Mouse (Mus musculus): ENCODE measurements at regions not wholly inside any gene's neighbourhood (a gene's known extent, or its start where the extent isn't known, plus 50 kb on each side); places are given as distances from the start of the nearest gene placed in this dataset.

- ATAC-seq (replicated peaks; ENCODE audit: low FRiP score, low read depth), result no peak
Measured at GRCm38 (mm10) chr12:93416381-93416780, 1567.4 kb upstream of the Sel1l start.

GRCm38 (mm10) chr12:93415791-93416190 is 1566.8 kb upstream of the Sel1l start:
- H3K4me1 ChIP-seq (replicated peaks; ENCODE audit: insufficient read depth, low read length), result no peaks in the 10 kb centered on the region
- TF ChIP-seq CTCF (IDR thresholded peaks at IDR 0.05; ENCODE audit: low read depth), result no peak
- ATAC-seq (replicated peaks; ENCODE audit: low FRiP score, low read depth) (no peak), DNase-seq (ENCODE audit: low spot score) (peak; percentile 1)
- H3K9ac ChIP-seq (ENCODE audit: low read depth, low read length), result no peak overlapping the region
- H3K4me2 ChIP-seq (ENCODE audit: low read length), result no peak overlapping the region
- H3K36me3 ChIP-seq (ENCODE audit: insufficient read depth, low read length), result no peaks in the 10 kb centered on the region
- H3K9me3 ChIP-seq (replicated peaks; ENCODE audit: low read length), result no peaks in the 10 kb centered on the region
- WGBS, result 58% methylated on average over 1 of the region's 1 CpGs
- no peak overlapping the region for H3K27ac ChIP-seq
- no peak overlapping the region for H3K4me3 ChIP-seq (replicated peaks; ENCODE audit: low read depth, low read length)
- H3K27me3 ChIP-seq (ENCODE audit: insufficient read depth, low read length), result no peaks in the 10 kb centered on the region

More at GRCm38 (mm10) chr12:93416381-93416780, 1567.4 kb upstream of the Sel1l start:
- H3K9me3 ChIP-seq (replicated peaks; ENCODE audit: low read length), result no peaks in the 10 kb centered on the region
- H3K9ac ChIP-seq (ENCODE audit: low read depth, low read length), result no peak overlapping the region
- no peak for DNase-seq (ENCODE audit: low spot score)
- H3K4me1 ChIP-seq (replicated peaks; ENCODE audit: insufficient read depth, low read length), result no peaks in the 10 kb centered on the region
- H3K27ac ChIP-seq, result no peak overlapping the region
- 63% methylated on average over 6 of the region's 6 CpGs for WGBS
- H3K27me3 ChIP-seq (ENCODE audit: insufficient read depth, low read length), result no peaks in the 10 kb centered on the region
- no peak for TF ChIP-seq CTCF (IDR thresholded peaks at IDR 0.05; ENCODE audit: low read depth)
- no peak overlapping the region for H3K4me2 ChIP-seq (ENCODE audit: low read length)
- H3K36me3 ChIP-seq (ENCODE audit: insufficient read depth, low read length), result no peaks in the 10 kb centered on the region
- H3K4me3 ChIP-seq (replicated peaks; ENCODE audit: low read depth, low read length), result no peak overlapping the region

- H3K27me3 ChIP-seq (ENCODE audit: insufficient read depth, low read length), result no peaks in the 10 kb centered on the region
- H3K9me3 ChIP-seq (replicated peaks; ENCODE audit: low read length), result no peaks in the 10 kb centered on the region
- no peak for ATAC-seq (replicated peaks; ENCODE audit: low FRiP score, low read depth)
- no peak overlapping the region for H3K4me3 ChIP-seq (replicated peaks; ENCODE audit: low read depth, low read length)
- H3K4me2 ChIP-seq (ENCODE audit: low read length), result no peak overlapping the region
- no peaks in the 10 kb centered on the region for H3K4me1 ChIP-seq (replicated peaks; ENCODE audit: insufficient read depth, low read length)
- no peak overlapping the region for H3K9ac ChIP-seq (ENCODE audit: low read depth, low read length)
- WGBS, result 25% methylated on average over 2 of the region's 2 CpGs
- H3K27ac ChIP-seq, result no peak overlapping the region
- H3K36me3 ChIP-seq (ENCODE audit: insufficient read depth, low read length), result no peaks in the 10 kb centered on the region
- DNase-seq (ENCODE audit: low spot score), result peak; percentile 6
- TF ChIP-seq CTCF (IDR thresholded peaks at IDR 0.05; ENCODE audit: low read depth), result no peak
Measured at GRCm38 (mm10) chr12:93385578-93385977, 1536.6 kb upstream of the Sel1l start.

- H3K27me3 ChIP-seq (ENCODE audit: insufficient read depth, low read length), result no peaks in the 10 kb centered on the region
Measured at GRCm38 (mm10) chr12:93342933-93343332, 1494.0 kb upstream of the Sel1l start.

GRCm38 (mm10) chr12:93342525-93342924 is 1493.6 kb upstream of the Sel1l start:
- Histone ChIP-seq H3K4me3 (replicated peaks; ENCODE audit: low read depth, low read length) (no peak overlapping the region), H3K27ac (no peak overlapping the region), H3K9me3 (replicated peaks; ENCODE audit: low read length) (no peaks in the 10 kb centered on the region), H3K4me1 (replicated peaks; ENCODE audit: insufficient read depth, low read length) (no peaks in the 10 kb centered on the region), H3K36me3 (ENCODE audit: insufficient read depth, low read length) (no peaks in the 10 kb centered on the region), H3K9ac (ENCODE audit: low read depth, low read length) (no peak overlapping the region), H3K27me3 (ENCODE audit: insufficient read depth, low read length) (no peaks in the 10 kb centered on the region), H3K4me2 (ENCODE audit: low read length) (no peak overlapping the region)
- TF ChIP-seq CTCF (IDR thresholded peaks at IDR 0.05; ENCODE audit: low read depth), result no peak
- DNase-seq (ENCODE audit: low spot score) (no peak), ATAC-seq (replicated peaks; ENCODE audit: low FRiP score, low read depth) (no peak)
- 69% methylated on average over 4 of the region's 4 CpGs for WGBS

More at GRCm38 (mm10) chr12:93342933-93343332, 1494.0 kb upstream of the Sel1l start:
- TF ChIP-seq CTCF (IDR thresholded peaks at IDR 0.05; ENCODE audit: low read depth), result no peak
- Histone ChIP-seq H3K9ac (ENCODE audit: low read depth, low read length) (no peak overlapping the region), H3K36me3 (ENCODE audit: insufficient read depth, low read length) (no peaks in the 10 kb centered on the region), H3K4me1 (replicated peaks; ENCODE audit: insufficient read depth, low read length) (no peaks in the 10 kb centered on the region), H3K9me3 (replicated peaks; ENCODE audit: low read length) (no peaks in the 10 kb centered on the region), H3K4me2 (ENCODE audit: low read length) (no peak overlapping the region), H3K27ac (no peak overlapping the region), H3K4me3 (replicated peaks; ENCODE audit: low read depth, low read length) (no peak overlapping the region)
- WGBS, result 20% methylated on average over 4 of the region's 4 CpGs
- DNase-seq (ENCODE audit: low spot score), result peak; percentile 76
- no peak for ATAC-seq (replicated peaks; ENCODE audit: low FRiP score, low read depth)

- H3K27me3 ChIP-seq (ENCODE audit: insufficient read depth, low read length), result no peaks in the 10 kb centered on the region
- no peaks in the 10 kb centered on the region for H3K9me3 ChIP-seq (replicated peaks; ENCODE audit: low read length)
- no peak for ATAC-seq (replicated peaks; ENCODE audit: low FRiP score, low read depth)
- H3K4me1 ChIP-seq (replicated peaks; ENCODE audit: insufficient read depth, low read length), result no peaks in the 10 kb centered on the region
- no peak overlapping the region for H3K4me2 ChIP-seq (ENCODE audit: low read length)
- no peaks in the 10 kb centered on the region for H3K36me3 ChIP-seq (ENCODE audit: insufficient read depth, low read length)
- no peak overlapping the region for H3K27ac ChIP-seq
- DNase-seq (ENCODE audit: low spot score), result no peak
- 87% methylated on average over 1 of the region's 1 CpGs for WGBS
- H3K9ac ChIP-seq (ENCODE audit: low read depth, low read length), result no peak overlapping the region
- TF ChIP-seq CTCF (IDR thresholded peaks at IDR 0.05; ENCODE audit: low read depth), result no peak
- no peak overlapping the region for H3K4me3 ChIP-seq (replicated peaks; ENCODE audit: low read depth, low read length)
Measured at GRCm38 (mm10) chr12:93335520-93335919, 1486.6 kb upstream of the Sel1l start.

- Histone ChIP-seq H3K9me3 (replicated peaks; ENCODE audit: low read length) (no peaks in the 10 kb centered on the region), H3K36me3 (ENCODE audit: insufficient read depth, low read length) (no peaks in the 10 kb centered on the region), H3K27ac (no peak overlapping the region), H3K4me3 (replicated peaks; ENCODE audit: low read depth, low read length) (no peak overlapping the region), H3K4me1 (replicated peaks; ENCODE audit: insufficient read depth, low read length) (no peaks in the 10 kb centered on the region), H3K9ac (ENCODE audit: low read depth, low read length) (no peak overlapping the region), H3K4me2 (ENCODE audit: low read length) (no peak overlapping the region), H3K27me3 (ENCODE audit: insufficient read depth, low read length) (no peaks in the 10 kb centered on the region)
- no peak for ATAC-seq (replicated peaks; ENCODE audit: low FRiP score, low read depth)
- DNase-seq (ENCODE audit: low spot score), result no peak
- no peak for TF ChIP-seq CTCF (IDR thresholded peaks at IDR 0.05; ENCODE audit: low read depth)
Measured at GRCm38 (mm10) chr12:93312214-93312613, 1463.3 kb upstream of the Sel1l start.

Measured in kidney, postnatal 0 days (tissue).